Mouse (Mus musculus) c-Kit-positive CD71-positive TER-119-positive erythroid progenitor cells, embryonic 14.5 days (primary cell): ENCODE results near the gene Gm13539.
"Not testable (repeated sequence)": the region's sequence is repeated elsewhere in the genome, so short reads cannot be mapped to it uniquely, and the experiment has no call there.

Experiments used
- DNase-seq: peaks from one replicate; pipeline ENCODE4 v3.0.0-alpha.2; 2013; ENCODE audit warnings: low spot score

Gm13539 gene

DNA sequence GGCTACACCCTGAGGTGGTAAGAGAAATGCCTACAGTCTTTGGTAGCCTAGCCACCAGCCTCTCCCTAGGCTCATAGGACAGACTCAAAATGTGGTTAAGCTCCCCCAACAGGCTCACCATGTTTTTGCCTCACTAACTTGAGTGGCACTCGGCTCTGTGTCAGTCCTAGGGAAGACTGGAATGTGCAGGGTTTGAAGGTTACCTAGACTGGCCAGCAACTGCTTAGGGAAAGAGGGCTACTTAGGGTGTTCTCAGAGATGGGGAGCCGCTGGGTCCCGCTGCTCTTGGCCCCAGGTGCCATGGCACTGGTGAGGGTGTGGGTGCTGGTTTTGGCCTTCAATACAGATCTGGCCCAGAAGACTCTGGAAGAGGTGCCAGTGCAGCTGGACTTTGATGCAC is at the start of gene Gm13539:
Gm13539 (plus strand) TSS at position 301 of the 400 bp plus-strand sequence.
- no peak for DNase-seq

DNA sequence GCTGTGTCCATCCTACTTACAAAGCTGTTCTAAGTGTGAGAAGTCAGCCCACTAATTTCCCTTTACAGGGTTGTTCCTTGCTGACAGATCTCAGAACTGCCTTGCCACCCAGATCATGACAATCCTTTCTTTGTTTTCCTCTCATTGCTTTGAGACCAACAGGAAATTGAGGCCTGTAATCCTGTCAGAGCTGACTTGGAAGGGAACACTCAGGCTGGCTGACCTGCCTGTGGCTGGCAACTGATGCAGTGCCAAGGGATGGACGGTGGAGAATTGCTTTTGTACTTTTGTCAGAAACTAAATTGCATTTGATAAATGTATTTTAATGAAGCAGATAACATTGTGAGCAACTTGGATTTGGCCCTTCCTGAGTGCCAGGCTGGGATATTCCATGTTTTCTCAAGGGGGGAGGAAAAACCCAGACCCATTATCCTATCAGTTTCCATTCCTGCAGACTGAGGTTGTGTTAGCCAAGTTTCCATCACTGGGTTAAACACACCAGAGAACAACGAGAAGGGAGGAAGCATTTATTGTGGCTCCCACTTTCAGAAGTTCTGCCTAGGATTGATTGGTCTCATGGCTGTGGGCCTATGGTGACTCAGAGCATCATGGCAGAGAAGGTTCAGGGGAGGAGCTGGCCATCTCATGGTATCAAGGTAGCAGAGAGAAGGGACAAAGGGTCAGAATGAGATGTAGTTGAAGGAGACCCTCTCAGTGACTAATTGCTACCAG is 48.7 kb upstream of the Gm13539 start:
- DNase-seq, result no peak

GRCm38 (mm10) chr2:25736709-25737108 is 45.3 kb upstream of the Gm13539 start, which contains the start of gene Obp2b:
Gene Obp2b (plus strand): TSS chr2:25737009.
- not testable (repeated sequence) for DNase-seq

DNA sequence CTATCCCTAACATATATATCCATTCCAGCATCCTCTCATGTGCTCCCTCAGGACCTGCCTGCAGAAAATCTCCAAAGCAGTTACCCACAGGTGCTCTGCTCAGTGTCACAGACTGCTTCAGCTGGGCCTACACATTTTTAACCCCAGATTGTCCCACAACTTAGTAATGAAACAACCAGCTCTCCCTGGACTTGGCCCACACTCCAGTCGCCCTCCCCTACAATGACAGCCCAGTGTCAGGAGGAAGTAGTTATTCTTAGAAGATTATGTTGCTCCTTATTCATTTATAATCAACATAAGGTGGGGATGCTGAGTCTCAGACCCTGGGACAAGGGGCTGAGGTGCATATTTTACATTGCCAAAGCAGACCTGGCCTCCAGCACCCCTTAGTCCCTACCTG is 40.4 kb upstream of the Gm13539 start:
- DNase-seq, result peak; percentile 13

- DNase-seq, result no peak
Observed at GRCm38 (mm10) chr2:25754201-25754600, 27.9 kb upstream of the Gm13539 start.

DNA sequence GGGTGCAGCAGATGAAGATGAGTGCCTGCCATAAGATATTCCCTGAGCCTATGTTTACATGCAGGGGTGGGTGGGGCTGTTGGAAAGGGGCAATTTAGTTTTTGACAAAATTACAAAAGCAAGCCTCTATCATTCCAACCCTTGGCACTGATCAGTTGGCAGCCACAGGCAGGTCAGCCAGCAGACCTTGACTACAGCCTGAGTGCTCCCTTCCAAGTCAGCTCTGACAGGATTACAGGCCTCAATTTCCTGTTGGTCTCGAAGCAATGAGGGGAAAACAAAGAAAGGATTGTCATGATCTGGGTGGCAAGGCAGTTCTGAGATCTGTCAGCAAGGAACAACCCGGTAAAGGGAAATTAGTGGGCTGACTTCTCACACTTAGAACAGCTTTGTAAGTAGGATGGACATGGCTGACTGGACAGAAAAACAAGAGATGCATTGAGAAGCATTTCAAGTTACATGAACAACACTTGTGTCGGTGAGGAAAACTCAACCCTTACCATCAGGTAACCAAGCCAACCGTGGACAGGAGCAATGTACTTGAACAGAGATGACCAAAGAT is 23.9 kb upstream of the Gm13539 start:
- DNase-seq, result no peak

DNA sequence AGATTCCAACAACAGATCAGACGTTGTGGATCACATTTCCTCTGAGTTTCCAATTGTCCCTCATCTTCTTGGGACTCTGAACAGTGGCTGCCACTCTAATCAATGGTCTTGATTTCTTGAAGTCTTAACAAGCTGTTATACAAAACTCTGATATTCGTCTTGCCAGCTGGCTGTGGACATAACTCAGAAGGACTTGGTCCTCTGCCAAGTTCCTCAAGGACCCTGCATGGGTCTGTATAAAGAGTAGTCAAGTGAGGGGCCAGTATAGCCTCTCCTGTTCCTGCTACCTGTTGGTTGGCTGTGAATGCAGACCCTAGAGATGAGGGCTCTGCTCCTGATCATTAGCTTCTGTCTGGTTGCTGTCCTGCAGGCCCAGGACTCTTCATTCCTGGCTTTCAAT is 16.8 kb upstream of the Gm13539 start, which contains the start of gene Lcn3:
Lcn3 (plus strand) TSS at position 301 of the 400 bp plus-strand sequence.
- no peak for DNase-seq

GRCm38 (mm10) chr2:25767764-25768163 is 14.3 kb upstream of the Gm13539 start:
- no peak for DNase-seq

DNA sequence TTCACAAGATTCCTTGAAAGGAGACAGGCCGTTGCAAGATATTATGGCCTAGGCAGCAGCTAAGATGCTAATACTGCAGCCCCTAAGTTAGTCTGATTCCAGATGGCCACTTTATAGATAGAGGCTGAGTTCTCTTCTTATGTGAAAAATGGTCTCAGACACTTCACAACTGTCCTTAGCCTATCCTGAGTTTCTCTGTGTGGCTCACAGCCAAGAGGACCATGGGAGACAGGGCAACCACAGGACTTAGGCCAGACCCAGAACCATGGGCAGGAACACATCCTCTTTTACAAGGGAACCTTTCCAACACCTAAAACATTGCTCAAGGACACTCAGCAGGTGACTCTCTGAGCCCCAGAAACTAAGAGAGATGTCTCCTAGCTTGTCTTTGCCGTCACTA is 8.6 kb upstream of the Gm13539 start:
- DNase-seq, result no peak

- DNase-seq, result no peak
Observed at GRCm38 (mm10) chr2:25774640-25775039, 7.4 kb upstream of the Gm13539 start.

DNA sequence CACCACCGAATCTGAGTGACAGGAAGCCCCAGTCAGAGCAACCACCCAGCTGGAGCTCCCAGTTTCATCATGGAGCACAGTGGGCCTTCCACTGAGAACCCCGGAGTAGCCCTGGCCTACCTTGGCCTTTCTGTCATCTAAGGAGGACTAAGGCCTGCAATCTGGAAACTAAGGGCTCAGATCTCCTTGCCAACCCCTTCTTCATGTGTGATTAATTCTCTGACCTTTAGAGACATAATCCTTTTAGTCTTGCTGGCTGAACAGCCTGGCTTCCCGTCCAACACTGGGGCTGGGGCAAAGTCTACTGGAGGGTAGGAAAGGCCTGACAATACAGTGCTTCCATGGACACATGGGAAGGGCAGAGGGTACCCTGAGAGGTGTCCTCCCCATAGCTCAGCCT is 6.1 kb upstream of the Gm13539 start:
- DNase-seq, result no peak

- no peak for DNase-seq
Observed at GRCm38 (mm10) chr2:25776717-25777116, 5.3 kb upstream of the Gm13539 start, which contains the start of gene Lcn11. Gene Lcn11 (plus strand): TSS chr2:25777017.

DNA sequence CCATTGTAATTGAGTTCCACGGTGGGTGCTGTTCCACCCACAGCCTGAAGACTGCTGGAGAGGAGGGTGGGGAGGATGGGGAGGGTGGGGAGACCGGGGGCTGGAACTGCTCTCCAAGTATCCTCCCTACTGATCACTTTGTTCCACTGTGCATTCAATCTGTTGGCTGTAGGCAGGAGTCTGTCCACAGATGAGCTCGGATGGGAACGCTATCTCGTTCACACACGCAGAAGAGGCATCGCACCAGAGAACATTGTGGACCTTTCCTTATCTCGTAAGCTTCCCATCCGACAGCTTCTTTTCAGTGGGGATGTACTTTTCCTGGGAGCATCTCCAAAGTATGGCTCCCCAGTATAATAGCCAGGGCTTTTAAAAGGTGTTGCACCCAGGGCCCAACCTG is 3.0 kb upstream of the Gm13539 start:
- no peak for DNase-seq

- no peak for DNase-seq
Observed at GRCm38 (mm10) chr2:25780921-25781320, 1.1 kb upstream of the Gm13539 start.

GRCm38 (mm10) chr2:25785573-25786322 is 3.7 kb downstream of the Gm13539 start:
- no peak for DNase-seq

DNA sequence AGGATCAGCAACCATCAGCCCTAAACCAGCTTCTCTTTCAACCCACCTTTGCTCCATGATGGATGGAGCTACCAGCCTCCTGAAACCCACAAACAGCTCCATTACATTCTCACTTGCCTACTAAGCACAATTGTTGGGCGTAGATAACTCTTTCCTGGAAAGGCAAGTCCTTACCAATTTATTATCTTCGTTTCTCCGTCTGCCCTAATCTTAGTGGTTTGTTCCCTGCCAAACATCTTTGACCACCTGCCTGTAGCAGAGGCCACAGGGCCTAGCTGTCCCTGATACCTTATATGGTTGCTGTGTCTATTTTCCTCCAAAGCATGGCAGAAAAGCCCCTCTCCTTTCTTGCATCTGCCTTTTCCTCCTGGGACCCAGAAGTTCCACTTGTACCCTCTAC is 7.0 kb downstream of the Gm13539 start:
- peak; percentile 58 for DNase-seq

- DNase-seq, result no peak
Observed at GRCm38 (mm10) chr2:25797635-25798034, 15.6 kb downstream of the Gm13539 start.

DNA sequence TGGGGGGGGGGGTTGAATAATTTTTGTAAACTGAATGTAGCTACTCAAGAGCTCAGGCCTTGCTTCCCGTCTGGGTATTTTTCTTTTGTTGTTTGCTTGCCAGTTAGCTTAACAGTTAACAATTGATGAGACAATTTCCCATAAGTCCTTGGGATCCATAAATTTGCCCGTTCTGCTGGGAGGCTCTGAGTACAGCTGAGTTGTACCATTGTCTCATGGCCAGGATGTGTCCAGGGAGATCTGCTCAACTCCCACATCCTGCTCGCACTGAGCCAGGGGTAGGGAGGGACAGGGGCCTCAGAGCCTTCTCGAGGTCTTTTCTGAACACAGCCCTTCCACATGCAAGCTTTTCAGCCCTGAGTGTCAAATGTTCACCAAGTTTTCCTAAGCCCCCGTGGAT is 16.0 kb downstream of the Gm13539 start:
- DNase-seq, result no peak

GRCm38 (mm10) chr2:25811711-25812110 is 29.7 kb downstream of the Gm13539 start:
- DNase-seq, result no peak

- DNase-seq, result no peak
Observed at GRCm38 (mm10) chr2:25813364-25813763, 31.3 kb downstream of the Gm13539 start.

DNA sequence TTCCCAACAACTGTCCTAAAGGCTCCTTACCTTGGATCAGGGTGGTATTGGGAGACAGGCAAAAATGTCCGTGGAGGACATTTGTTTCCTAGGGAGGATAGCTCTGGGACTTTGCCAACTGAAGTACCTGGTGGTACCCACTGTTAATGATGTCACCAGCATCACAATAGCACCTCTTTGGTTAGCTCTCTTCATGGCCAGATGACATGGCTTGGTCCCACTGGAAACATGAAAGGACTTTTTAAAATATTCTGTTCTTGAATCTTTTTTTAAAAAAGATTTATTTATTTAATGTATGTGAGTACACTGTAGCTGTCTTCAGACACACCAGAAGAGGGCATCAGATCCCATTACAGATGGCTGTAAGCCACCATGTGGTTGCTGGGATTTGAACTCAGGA is 33.7 kb downstream of the Gm13539 start, which contains the start of gene Glt6d1:
Glt6d1 (minus strand) TSS at position 101 of the 400 bp plus-strand sequence.
- not testable (repeated sequence) for DNase-seq

DNA sequence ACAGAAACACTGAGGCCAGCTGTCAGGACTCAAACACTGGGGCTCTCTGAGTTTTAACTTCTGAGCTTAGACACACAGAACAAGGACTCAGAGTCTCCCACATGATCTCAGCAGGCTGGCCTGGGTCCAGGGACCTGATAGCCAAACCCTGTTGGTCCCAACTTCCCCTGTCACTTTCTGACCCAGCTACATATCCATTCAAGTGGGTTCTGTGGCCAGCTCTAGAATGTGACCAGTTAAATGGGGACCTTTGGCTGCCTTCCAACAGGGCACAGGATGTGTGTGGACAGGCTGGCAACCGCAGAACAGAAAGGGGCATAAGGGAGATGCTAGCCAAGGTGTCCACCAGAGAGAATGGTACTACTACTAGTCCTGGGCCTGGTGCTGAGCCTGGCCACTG is 40.7 kb downstream of the Gm13539 start, which contains the start of gene Lcn9:
Lcn9 (plus strand) TSS at position 348 of the 400 bp plus-strand sequence.
- no peak for DNase-seq

GRCm38 (mm10) chr2:25824751-25825150 is 42.7 kb downstream of the Gm13539 start:
- no peak for DNase-seq
